Mouse (Mus musculus) left cerebral cortex, adult 8-10 months (tissue): ENCODE measurements around the gene Tle3. TPM values are rescaled to one million over a fixed set of nuclear protein-coding genes. Genes with fewer than 3 reads are reported as not detected.

Experiments used
- DNase-seq, 2 experiments: peaks; one replicate each; pipeline ENCODE4 v3.0.0; 2022; ENCODE audit warnings: low spot score in 2 of 2
- total RNA-seq, 4 experiments: library from RNA; stranded (reverse); gene quantifications; 2 replicates each; pipeline ENCODE4 v1.2.4; 2022

Gene Tle3
- total RNA-seq, 4 experiments from 2014 or later, result 37.4 to 53.8 (median 44.7) TPM

GRCm38 (mm10) chr9:61393847-61394246 is 21.7 kb downstream of the Tle3 start:
- no peak for DNase-seq

GRCm38 (mm10) chr9:61395071-61395470 is 22.9 kb downstream of the Tle3 start:
- no peak for DNase-seq

- DNase-seq, result no peak
Measured at GRCm38 (mm10) chr9:61396474-61396873, 24.3 kb downstream of the Tle3 start.

- DNase-seq, result no peak
Measured at GRCm38 (mm10) chr9:61397130-61397529, 25.0 kb downstream of the Tle3 start.

- no peak for DNase-seq
Measured at GRCm38 (mm10) chr9:61398160-61398559, 26.0 kb downstream of the Tle3 start.

GRCm38 (mm10) chr9:61400132-61400531 is 28.0 kb downstream of the Tle3 start:
- no peak for DNase-seq

- no peak for DNase-seq
Measured at GRCm38 (mm10) chr9:61401664-61402063, 29.5 kb downstream of the Tle3 start.

GRCm38 (mm10) chr9:61402268-61402667 is 30.1 kb downstream of the Tle3 start:
- DNase-seq, result no peak

- DNase-seq, result no peak
Measured at GRCm38 (mm10) chr9:61402716-61403115, 30.6 kb downstream of the Tle3 start.

- no peak for DNase-seq
Measured at GRCm38 (mm10) chr9:61403866-61404614, 31.9 kb downstream of the Tle3 start.

- DNase-seq, result no peak
Measured at GRCm38 (mm10) chr9:61404615-61404980, 32.4 kb downstream of the Tle3 start.

GRCm38 (mm10) chr9:61404998-61405621 is 32.9 kb downstream of the Tle3 start:
- peak; percentile 66 to 78 for DNase-seq

- no peak for DNase-seq
Measured at GRCm38 (mm10) chr9:61406343-61406742, 34.2 kb downstream of the Tle3 start.

GRCm38 (mm10) chr9:61409046-61409445 is 36.9 kb downstream of the Tle3 start:
- no peak for DNase-seq

- no peak for DNase-seq
Measured at GRCm38 (mm10) chr9:61413665-61414456, 41.7 kb downstream of the Tle3 start.

GRCm38 (mm10) chr9:61416571-61416970 is 44.4 kb downstream of the Tle3 start:
- DNase-seq, result no peak

- DNase-seq, result no peak
Measured at GRCm38 (mm10) chr9:61421626-61422025, 49.5 kb downstream of the Tle3 start.

- no peak for DNase-seq
Measured at GRCm38 (mm10) chr9:61424245-61424644, 52.1 kb downstream of the Tle3 start.

- no peak for DNase-seq
Measured at GRCm38 (mm10) chr9:61426493-61426892, 54.3 kb downstream of the Tle3 start.

- no peak for DNase-seq
Measured at GRCm38 (mm10) chr9:61427051-61427450, 54.9 kb downstream of the Tle3 start.

GRCm38 (mm10) chr9:61427901-61428300 is 55.7 kb downstream of the Tle3 start:
- no peak for DNase-seq

GRCm38 (mm10) chr9:61431830-61432229 is 59.7 kb downstream of the Tle3 start:
- DNase-seq, result no peak
